Mouse (Mus musculus): Measurements from ENCODE around the gene Arhgef26.

The Arhgef26 gene

GRCm38 (mm10) chr3:62338044-62338443 is at the start of gene Arhgef26:
Gene Arhgef26, plus strand, starts transcription at chr3:62338344.
- DNase-seq = no peak

GRCm38 (mm10) chr3:62310493-62310892 is 27.7 kb upstream of the Arhgef26 start:
- no peak for DNase-seq

GRCm38 (mm10) chr3:62311224-62311623 is 26.9 kb upstream of the Arhgef26 start:
- DNase-seq = no peak

GRCm38 (mm10) chr3:62324708-62325107 is 13.4 kb upstream of the Arhgef26 start:
- no peak for DNase-seq

- DNase-seq = no peak
Observed at GRCm38 (mm10) chr3:62327903-62328302, 10.2 kb upstream of the Arhgef26 start.

GRCm38 (mm10) chr3:62338461-62338853 is 313 bp downstream of the Arhgef26 start:
- DNase-seq = no peak

GRCm38 (mm10) chr3:62338854-62339515 is 841 bp downstream of the Arhgef26 start:
- peak; percentile 43 for DNase-seq

- peak; percentile 28 for DNase-seq
Observed at GRCm38 (mm10) chr3:62339516-62340051, 1.4 kb downstream of the Arhgef26 start.

- no peak for DNase-seq
Observed at GRCm38 (mm10) chr3:62340154-62340760, 2.1 kb downstream of the Arhgef26 start.

GRCm38 (mm10) chr3:62340861-62341260 is 2.7 kb downstream of the Arhgef26 start:
- no peak for DNase-seq

- no peak for DNase-seq
Observed at GRCm38 (mm10) chr3:62341496-62342205, 3.5 kb downstream of the Arhgef26 start.

- DNase-seq = no peak
Observed at GRCm38 (mm10) chr3:62348514-62349217, 10.5 kb downstream of the Arhgef26 start.

GRCm38 (mm10) chr3:62349218-62349897 is 11.2 kb downstream of the Arhgef26 start:
- no peak for DNase-seq

- no peak for DNase-seq
Observed at GRCm38 (mm10) chr3:62352071-62352470, 13.9 kb downstream of the Arhgef26 start.

GRCm38 (mm10) chr3:62352876-62353275 is 14.7 kb downstream of the Arhgef26 start:
- DNase-seq = no peak

- no peak for DNase-seq
Observed at GRCm38 (mm10) chr3:62367882-62368281, 29.7 kb downstream of the Arhgef26 start.

- DNase-seq = no peak
Observed at GRCm38 (mm10) chr3:62372841-62373240, 34.7 kb downstream of the Arhgef26 start.

- DNase-seq = no peak
Observed at GRCm38 (mm10) chr3:62374346-62374745, 36.2 kb downstream of the Arhgef26 start.

GRCm38 (mm10) chr3:62374831-62375230 is 36.7 kb downstream of the Arhgef26 start:
- DNase-seq = no peak

GRCm38 (mm10) chr3:62376719-62377118 is 38.6 kb downstream of the Arhgef26 start:
- no peak for DNase-seq

GRCm38 (mm10) chr3:62379946-62380345 is 41.8 kb downstream of the Arhgef26 start:
- no peak for DNase-seq

- no peak for DNase-seq
Observed at GRCm38 (mm10) chr3:62380420-62380819, 42.3 kb downstream of the Arhgef26 start.

GRCm38 (mm10) chr3:62382853-62383252 is 44.7 kb downstream of the Arhgef26 start:
- no peak for DNase-seq
